Mouse (Mus musculus): ENCODE measurements around the gene Pparg. TPM values are rescaled to one million over a fixed set of nuclear protein-coding genes. Genes with fewer than 3 reads are reported as not detected.

Gene Pparg
- polyA plus RNA-seq, 1 experiment from 2014 or later = 9.4 TPM

- no peak for ATAC-seq (ENCODE audit: insufficient number of reproducible peaks, low FRiP score, low TSS enrichment, low read depth)
- no peaks in the 10 kb centered on the region for H3K9me3 ChIP-seq (replicated peaks)
- H3K36me3 ChIP-seq = no peaks in the 10 kb centered on the region
- no peak overlapping the region for H3K9ac ChIP-seq
- WGBS = 64% methylated on average over 3 of the region's 3 CpGs
- H3K27me3 ChIP-seq = no peaks in the 10 kb centered on the region
- no peak overlapping the region for H3K27ac ChIP-seq (replicated peaks)
- H3K4me1 ChIP-seq = no peaks in the 10 kb centered on the region
- H3K4me3 ChIP-seq (replicated peaks) = no peak overlapping the region
- H3K4me2 ChIP-seq (replicated peaks) = no peak overlapping the region
Observed at GRCm38 (mm10) chr6:115466601-115467000, 105.8 kb downstream of the Pparg start.

- ATAC-seq (ENCODE audit: insufficient number of reproducible peaks, low FRiP score, low TSS enrichment, low read depth) = no peak
- Histone ChIP-seq H3K9ac (no peak overlapping the region), H3K4me3 (replicated peaks) (no peak overlapping the region), H3K36me3 (no peaks in the 10 kb centered on the region), H3K4me2 (replicated peaks) (no peak overlapping the region), H3K4me1 (no peaks in the 10 kb centered on the region), H3K9me3 (replicated peaks) (no peaks in the 10 kb centered on the region), H3K27me3 (no peaks in the 10 kb centered on the region), H3K27ac (replicated peaks) (no peak overlapping the region)
- WGBS = 57% methylated on average over 3 of the region's 3 CpGs
Observed at GRCm38 (mm10) chr6:115469666-115470581, 109.2 kb downstream of the Pparg start.

- Histone ChIP-seq H3K9me3 (replicated peaks) (no peaks in the 10 kb centered on the region), H3K27me3 (no peaks in the 10 kb centered on the region), H3K4me3 (replicated peaks) (no peak overlapping the region), H3K4me2 (replicated peaks) (no peak overlapping the region), H3K27ac (replicated peaks) (no peak overlapping the region), H3K4me1 (no peaks in the 10 kb centered on the region), H3K9ac (no peak overlapping the region), H3K36me3 (no peaks in the 10 kb centered on the region)
- ATAC-seq (ENCODE audit: insufficient number of reproducible peaks, low FRiP score, low TSS enrichment, low read depth) = no peak
Observed at GRCm38 (mm10) chr6:115471956-115472355, 111.2 kb downstream of the Pparg start.

- Histone ChIP-seq H3K36me3 (no peaks in the 10 kb centered on the region), H3K4me1 (0 out of 2 replicates have a peak, but pooled peaks cover 6% of the 10 kb centered on the region), H3K9ac (no peak overlapping the region), H3K27ac (replicated peaks) (no peak overlapping the region), H3K9me3 (replicated peaks) (no peaks in the 10 kb centered on the region), H3K27me3 (no peaks in the 10 kb centered on the region), H3K4me2 (replicated peaks) (no peak overlapping the region), H3K4me3 (replicated peaks) (no peak overlapping the region)
- WGBS = 46% methylated on average over 7 of the region's 7 CpGs
- ATAC-seq (ENCODE audit: insufficient number of reproducible peaks, low FRiP score, low TSS enrichment, low read depth) = no peak
Observed at GRCm38 (mm10) chr6:115477081-115477695, 116.4 kb downstream of the Pparg start.

GRCm38 (mm10) chr6:115479963-115480321 lies 119.2 kb downstream of the Pparg start:
- no peak overlapping the region for H3K4me3 ChIP-seq (replicated peaks)
- H3K4me2 ChIP-seq (replicated peaks) = no peak overlapping the region
- 0 out of 2 replicates have a peak, but pooled peaks cover 6% of the 10 kb centered on the region for H3K4me1 ChIP-seq
- no peak overlapping the region for H3K27ac ChIP-seq (replicated peaks)
- H3K36me3 ChIP-seq = no peaks in the 10 kb centered on the region
- no peaks in the 10 kb centered on the region for H3K9me3 ChIP-seq (replicated peaks)
- no peak overlapping the region for H3K9ac ChIP-seq
- H3K27me3 ChIP-seq = no peaks in the 10 kb centered on the region
- no peak for ATAC-seq (ENCODE audit: insufficient number of reproducible peaks, low FRiP score, low TSS enrichment, low read depth)

- Histone ChIP-seq H3K9me3 (replicated peaks) (no peaks in the 10 kb centered on the region), H3K9ac (no peak overlapping the region), H3K4me2 (replicated peaks) (no peak overlapping the region), H3K4me3 (replicated peaks) (no peak overlapping the region), H3K27ac (replicated peaks) (no peak overlapping the region), H3K4me1 (0 out of 2 replicates have a peak, but pooled peaks cover 6% of the 10 kb centered on the region), H3K27me3 (no peaks in the 10 kb centered on the region), H3K36me3 (no peaks in the 10 kb centered on the region)
- WGBS = 45% methylated on average over 5 of the region's 5 CpGs
- no peak for ATAC-seq (ENCODE audit: insufficient number of reproducible peaks, low FRiP score, low TSS enrichment, low read depth)
Observed at GRCm38 (mm10) chr6:115480322-115481017, 119.7 kb downstream of the Pparg start.

GRCm38 (mm10) chr6:115481018-115481354 lies 120.2 kb downstream of the Pparg start:
- Histone ChIP-seq H3K36me3 (no peaks in the 10 kb centered on the region), H3K4me1 (0 out of 2 replicates have a peak, but pooled peaks cover 6% of the 10 kb centered on the region), H3K27ac (replicated peaks) (no peak overlapping the region), H3K9ac (no peak overlapping the region), H3K4me3 (replicated peaks) (no peak overlapping the region), H3K4me2 (replicated peaks) (no peak overlapping the region), H3K27me3 (no peaks in the 10 kb centered on the region), H3K9me3 (replicated peaks) (no peaks in the 10 kb centered on the region)
- no peak for ATAC-seq (ENCODE audit: insufficient number of reproducible peaks, low FRiP score, low TSS enrichment, low read depth)
- 6% methylated on average over 1 of the region's 1 CpGs for WGBS

- WGBS = 25% methylated on average over 3 of the region's 3 CpGs
- Histone ChIP-seq H3K4me1 (0 out of 2 replicates have a peak, but pooled peaks cover 6% of the 10 kb centered on the region), H3K4me2 (replicated peaks) (no peak overlapping the region), H3K9me3 (replicated peaks) (no peaks in the 10 kb centered on the region), H3K4me3 (replicated peaks) (no peak overlapping the region), H3K27ac (replicated peaks) (no peak overlapping the region), H3K36me3 (no peaks in the 10 kb centered on the region), H3K27me3 (no peaks in the 10 kb centered on the region), H3K9ac (no peak overlapping the region)
- ATAC-seq (ENCODE audit: insufficient number of reproducible peaks, low FRiP score, low TSS enrichment, low read depth) = no peak
Observed at GRCm38 (mm10) chr6:115481603-115482002, 120.9 kb downstream of the Pparg start.

- Histone ChIP-seq H3K4me2 (replicated peaks) (no peak overlapping the region), H3K9me3 (replicated peaks) (no peaks in the 10 kb centered on the region), H3K4me3 (replicated peaks) (no peak overlapping the region), H3K27me3 (no peaks in the 10 kb centered on the region), H3K9ac (no peak overlapping the region), H3K36me3 (no peaks in the 10 kb centered on the region), H3K4me1 (0 out of 2 replicates have a peak, but pooled peaks cover 4% of the 10 kb centered on the region), H3K27ac (replicated peaks) (no peak overlapping the region)
- no peak for ATAC-seq (ENCODE audit: insufficient number of reproducible peaks, low FRiP score, low TSS enrichment, low read depth)
- 52% methylated on average over 6 of the region's 6 CpGs for WGBS
Observed at GRCm38 (mm10) chr6:115485635-115486034, 124.9 kb downstream of the Pparg start.

- H3K27me3 ChIP-seq = no peaks in the 10 kb centered on the region
- H3K4me1 ChIP-seq = peaks cover 10% of the 10 kb centered on the region
- H3K9ac ChIP-seq = no peak overlapping the region
- H3K27ac ChIP-seq (replicated peaks) = no peak overlapping the region
- no peak overlapping the region for H3K4me2 ChIP-seq (replicated peaks)
- 71% methylated on average over 9 of the region's 9 CpGs for WGBS
- no peaks in the 10 kb centered on the region for H3K9me3 ChIP-seq (replicated peaks)
- no peaks in the 10 kb centered on the region for H3K36me3 ChIP-seq
- ATAC-seq (ENCODE audit: insufficient number of reproducible peaks, low FRiP score, low TSS enrichment, low read depth) = no peak
- H3K4me3 ChIP-seq (replicated peaks) = no peak overlapping the region
Observed at GRCm38 (mm10) chr6:115489831-115490230, 129.1 kb downstream of the Pparg start.

- no peak overlapping the region for H3K4me2 ChIP-seq (replicated peaks)
- no peak overlapping the region for H3K4me3 ChIP-seq (replicated peaks)
- peaks cover 10% of the 10 kb centered on the region for H3K4me1 ChIP-seq
- H3K27me3 ChIP-seq = no peaks in the 10 kb centered on the region
- H3K36me3 ChIP-seq = no peaks in the 10 kb centered on the region
- no peaks in the 10 kb centered on the region for H3K9me3 ChIP-seq (replicated peaks)
- no peak overlapping the region for H3K9ac ChIP-seq
- peak; percentile 54; the same call in 1 of the 2 replicates for ATAC-seq (ENCODE audit: insufficient number of reproducible peaks, low FRiP score, low TSS enrichment, low read depth)
- 44% methylated on average over 11 of the region's 11 CpGs for WGBS
- H3K27ac ChIP-seq (replicated peaks) = peak overlapping the region; percentile 68
Observed at GRCm38 (mm10) chr6:115492952-115493613, 132.3 kb downstream of the Pparg start.
